Mouse (Mus musculus): ENCODE data around the gene Retreg2. TPM values are rescaled to one million over a fixed set of nuclear protein-coding genes. Genes with fewer than 3 reads are reported as not detected.

Retreg2 gene
- polyA plus RNA-seq, 1 experiment: 10.9 TPM

GRCm38 (mm10) chr1:75182160-75182559 lies 39.6 kb downstream of the Retreg2 start:
- H3K9me3 ChIP-seq (ENCODE audit: control insufficient read depth, low read length): peaks cover 7% of the 10 kb centered on the region
- H3K36me3 ChIP-seq (ENCODE audit: control insufficient read depth): peaks cover 89% of the 10 kb centered on the region
- peaks cover 56% of the 10 kb centered on the region for H3K4me1 ChIP-seq (ENCODE audit: control insufficient read depth)
- H3K4me3 ChIP-seq (replicated peaks): no peak overlapping the region
- TF ChIP-seq TAL1 (IDR thresholded peaks at IDR 0.05; ENCODE audit: low read length) (no peak), GATA1 (IDR thresholded peaks at IDR 0.05; ENCODE audit: low read length) (no peak)
- H3K27me3 ChIP-seq (ENCODE audit: control insufficient read depth): no peaks in the 10 kb centered on the region; the same call in 1 of the 2 replicates

DNA sequence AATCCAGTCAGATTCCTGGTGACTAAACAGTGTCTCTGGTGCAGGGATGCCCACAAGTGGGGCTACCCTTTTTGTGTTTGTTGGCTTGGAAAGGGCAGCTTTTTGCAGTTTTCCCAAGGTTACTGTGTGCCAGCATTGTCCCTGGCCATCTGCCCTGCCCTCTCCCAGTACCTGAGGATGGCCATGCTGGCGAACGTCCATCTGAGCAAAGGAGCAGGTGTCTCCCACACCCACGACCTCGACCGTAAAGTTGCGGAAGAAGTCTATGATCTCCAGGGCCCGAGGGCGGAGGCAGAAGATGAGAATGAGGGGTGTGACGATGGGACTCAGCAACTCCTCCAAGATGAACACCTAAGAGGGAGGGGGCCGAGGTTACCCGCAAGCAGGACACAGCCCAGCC lies 42.9 kb downstream of the Retreg2 start:
- no peaks in the 10 kb centered on the region; the same call in 1 of the 2 replicates for H3K27me3 ChIP-seq (ENCODE audit: control insufficient read depth)
- H3K4me3 ChIP-seq (replicated peaks): no peak overlapping the region
- H3K9me3 ChIP-seq (ENCODE audit: control insufficient read depth, low read length): peaks cover 7% of the 10 kb centered on the region
- H3K36me3 ChIP-seq (ENCODE audit: control insufficient read depth): peaks cover 99% of the 10 kb centered on the region
- TF ChIP-seq TAL1 (IDR thresholded peaks at IDR 0.05; ENCODE audit: low read length): no peak
- no peak for TF ChIP-seq GATA1 (IDR thresholded peaks at IDR 0.05; ENCODE audit: low read length)
- peaks cover 58% of the 10 kb centered on the region for H3K4me1 ChIP-seq (ENCODE audit: control insufficient read depth)

DNA sequence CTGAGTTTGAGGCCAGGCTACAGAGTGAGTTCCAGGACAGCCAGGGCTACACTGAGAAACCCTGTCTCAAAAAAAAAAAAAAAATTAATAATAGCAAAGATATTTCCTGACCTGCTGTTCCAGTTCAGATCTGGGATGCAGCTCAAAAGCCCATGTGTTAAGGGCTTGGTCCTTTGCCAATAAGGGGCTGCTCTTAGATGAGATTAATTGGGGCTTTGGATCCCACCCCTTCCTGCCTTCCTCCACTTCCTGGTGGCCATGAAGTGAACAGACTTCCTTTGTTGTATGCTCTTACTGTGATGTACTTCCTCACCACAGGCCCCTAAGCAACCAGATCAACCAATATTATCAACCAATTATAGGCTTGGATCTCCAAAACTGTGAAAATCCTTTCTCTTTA lies 44.5 kb downstream of the Retreg2 start:
- H3K4me1 ChIP-seq (ENCODE audit: control insufficient read depth): peaks cover 52% of the 10 kb centered on the region
- H3K36me3 ChIP-seq (ENCODE audit: control insufficient read depth): peaks cover 88% of the 10 kb centered on the region
- TF ChIP-seq GATA1 (IDR thresholded peaks at IDR 0.05; ENCODE audit: low read length): no peak
- no peak for TF ChIP-seq TAL1 (IDR thresholded peaks at IDR 0.05; ENCODE audit: low read length)
- H3K27me3 ChIP-seq (ENCODE audit: control insufficient read depth): no peaks in the 10 kb centered on the region; the same call in 1 of the 2 replicates
- no peak overlapping the region for H3K4me3 ChIP-seq (replicated peaks)
- H3K9me3 ChIP-seq (ENCODE audit: control insufficient read depth, low read length): peaks cover 7% of the 10 kb centered on the region

DNA sequence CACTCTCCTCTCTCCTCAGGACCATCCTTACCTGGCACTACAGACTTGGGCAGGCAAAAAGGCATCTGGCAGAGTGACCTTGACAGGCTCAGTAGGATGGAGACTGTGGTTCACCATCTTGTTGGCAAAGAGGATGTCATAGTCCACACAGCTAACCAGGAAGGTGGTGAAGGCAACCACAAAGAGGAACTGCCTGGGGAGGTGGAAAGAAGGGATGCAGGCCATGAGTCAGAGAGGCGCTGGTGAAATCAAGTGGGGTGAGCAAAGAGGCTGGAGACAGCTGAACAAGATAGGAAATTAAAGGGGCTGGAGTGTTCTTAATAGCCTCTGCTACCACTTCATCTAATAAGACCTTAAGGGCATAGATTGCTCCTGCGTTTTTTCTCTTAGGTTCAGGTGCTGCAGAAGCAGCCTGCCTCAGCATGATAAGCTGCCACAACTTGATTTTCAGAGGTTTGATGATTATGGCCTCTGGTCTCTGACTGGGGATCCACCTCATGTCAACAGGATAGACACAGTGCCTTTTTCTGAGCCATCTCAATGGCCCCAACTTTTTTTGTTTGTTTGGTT lies 45.4 kb downstream of the Retreg2 start:
- no peak for TF ChIP-seq TAL1 (IDR thresholded peaks at IDR 0.05; ENCODE audit: low read length)
- no peak for TF ChIP-seq GATA1 (IDR thresholded peaks at IDR 0.05; ENCODE audit: low read length)
- Histone ChIP-seq H3K9me3 (ENCODE audit: control insufficient read depth, low read length) (no peaks in the 10 kb centered on the region), H3K4me3 (replicated peaks) (no peak overlapping the region), H3K36me3 (ENCODE audit: control insufficient read depth) (peaks cover 79% of the 10 kb centered on the region), H3K27me3 (ENCODE audit: control insufficient read depth) (no peaks in the 10 kb centered on the region), H3K4me1 (ENCODE audit: control insufficient read depth) (peaks cover 57% of the 10 kb centered on the region)

DNA sequence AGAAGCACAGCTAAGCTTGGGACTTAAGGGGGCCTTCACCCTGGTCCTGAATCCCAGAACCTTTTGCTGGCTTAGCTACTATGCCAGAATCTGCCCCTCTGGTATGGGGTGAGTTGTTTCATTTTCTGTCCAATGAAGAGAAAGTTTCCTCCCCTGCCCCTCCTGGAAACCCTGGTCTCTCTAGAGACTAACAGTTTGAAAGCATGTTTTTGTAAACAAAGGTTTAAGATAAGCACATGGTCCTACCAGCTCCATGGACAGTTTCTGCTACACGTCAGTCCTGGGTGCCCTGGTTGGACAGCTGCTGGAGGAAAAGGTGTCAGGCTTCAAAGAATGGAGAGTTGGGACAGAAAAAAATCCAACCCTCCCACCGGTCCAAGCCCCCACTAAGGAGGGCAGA lies 48.0 kb downstream of the Retreg2 start:
- Histone ChIP-seq H3K4me3 (replicated peaks) (peak overlapping the region; percentile 92), H3K4me1 (ENCODE audit: control insufficient read depth) (peaks cover 58% of the 10 kb centered on the region), H3K36me3 (ENCODE audit: control insufficient read depth) (peaks cover 64% of the 10 kb centered on the region), H3K27me3 (ENCODE audit: control insufficient read depth) (no peaks in the 10 kb centered on the region), H3K9me3 (ENCODE audit: control insufficient read depth, low read length) (no peaks in the 10 kb centered on the region)
- TF ChIP-seq GATA1 (IDR thresholded peaks at IDR 0.05; ENCODE audit: low read length) (no peak; the same call in 1 of the 2 replicates), TAL1 (IDR thresholded peaks at IDR 0.05; ENCODE audit: low read length) (no peak)

DNA sequence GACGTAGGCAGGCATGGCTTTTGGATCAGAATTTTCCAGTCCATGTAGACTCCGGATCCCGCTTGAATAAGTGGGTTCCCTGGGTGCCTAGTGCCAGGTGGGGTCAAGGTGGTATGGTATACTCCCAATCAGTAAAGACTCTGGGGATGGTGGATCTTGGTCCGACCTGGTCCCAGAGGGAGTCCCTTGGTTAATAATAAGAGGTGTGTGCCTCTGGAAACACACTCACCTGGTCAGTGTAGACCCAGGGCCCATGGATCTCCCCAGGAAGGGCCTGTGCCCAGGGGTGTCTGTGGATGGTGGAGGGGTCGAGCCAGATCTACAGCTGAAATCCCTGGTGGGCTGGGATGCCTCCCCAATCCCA lies 48.7 kb downstream of the Retreg2 start:
- peaks cover 63% of the 10 kb centered on the region for H3K36me3 ChIP-seq (ENCODE audit: control insufficient read depth)
- H3K4me1 ChIP-seq (ENCODE audit: control insufficient read depth): peaks cover 56% of the 10 kb centered on the region

GRCm38 (mm10) chr1:75191622-75192402 lies 49.2 kb downstream of the Retreg2 start, which contains the start of the genes Ankzf1 and Atg9a:
TSS of gene Ankzf1 (plus strand) at chr1:75192151.
TSS of gene Atg9a (minus strand) at chr1:75192196.
- peaks cover 63% of the 10 kb centered on the region for H3K36me3 ChIP-seq (ENCODE audit: control insufficient read depth)
- TF ChIP-seq GATA1 (IDR thresholded peaks at IDR 0.05; ENCODE audit: low read length): no peak
- TF ChIP-seq TAL1 (IDR thresholded peaks at IDR 0.05; ENCODE audit: low read length): no peak
- peaks cover 54% of the 10 kb centered on the region for H3K4me1 ChIP-seq (ENCODE audit: control insufficient read depth)
- H3K9me3 ChIP-seq (ENCODE audit: control insufficient read depth, low read length): no peaks in the 10 kb centered on the region
- H3K27me3 ChIP-seq (ENCODE audit: control insufficient read depth): no peaks in the 10 kb centered on the region
- H3K4me3 ChIP-seq (replicated peaks): peak within 1 kb of the TSS; percentile 92

More for the DNA sequence above, 48.7 kb downstream of the Retreg2 start:
- TF ChIP-seq GATA1 (IDR thresholded peaks at IDR 0.05; ENCODE audit: low read length): no peak
- TF ChIP-seq TAL1 (IDR thresholded peaks at IDR 0.05; ENCODE audit: low read length): no peak
- Histone ChIP-seq H3K9me3 (ENCODE audit: control insufficient read depth, low read length) (no peaks in the 10 kb centered on the region), H3K4me3 (replicated peaks) (peak overlapping the region; percentile 92), H3K27me3 (ENCODE audit: control insufficient read depth) (no peaks in the 10 kb centered on the region)

- H3K4me1 ChIP-seq (ENCODE audit: control insufficient read depth): peaks cover 54% of the 10 kb centered on the region
- no peaks in the 10 kb centered on the region for H3K27me3 ChIP-seq (ENCODE audit: control insufficient read depth)
- peaks cover 60% of the 10 kb centered on the region for H3K36me3 ChIP-seq (ENCODE audit: control insufficient read depth)
- TF ChIP-seq TAL1 (IDR thresholded peaks at IDR 0.05; ENCODE audit: low read length) (no peak), GATA1 (IDR thresholded peaks at IDR 0.05; ENCODE audit: low read length) (no peak)
- H3K4me3 ChIP-seq (replicated peaks): peak overlapping the region; percentile 92
- no peaks in the 10 kb centered on the region for H3K9me3 ChIP-seq (ENCODE audit: control insufficient read depth, low read length)
These were observed 49.9 kb downstream of the Retreg2 start for GRCm38 (mm10) chr1:75192452-75192851.

Other genes with a start within 250 kb of the Retreg2 start
- gene Cryba2, start 249.6 kb upstream of the Retreg2 start, polyA plus RNA-seq (2012): not detected in 2 replicates
- gene Cfap65, start 207.2 kb upstream of the Retreg2 start, polyA plus RNA-seq (2012): not detected in 2 replicates
- 0.06 and 0.19 TPM in 2 replicates for gene Ihh, start 191.1 kb upstream of the Retreg2 start, polyA plus RNA-seq (2012)
- gene Nhej1, start 17.6 kb upstream of the Retreg2 start, polyA plus RNA-seq (2012): 0.05 and 0.08 TPM in 2 replicates
- gene Slc23a3, start 8.9 kb upstream of the Retreg2 start, polyA plus RNA-seq (2012): 0.05 TPM in 1 of 2 replicates, not detected in the other
- gene Cnppd1, start 67 bp upstream of the Retreg2 start, polyA plus RNA-seq (2012): 8.4 and 9.6 TPM in 2 replicates
- gene Zfand2b, start 25.9 kb downstream of the Retreg2 start, polyA plus RNA-seq (2012): 6.7 and 7.3 TPM in 2 replicates
- 10.0 and 12.6 TPM in 2 replicates for gene Abcb6, start 37.6 kb downstream of the Retreg2 start, polyA plus RNA-seq (2012)
- gene Ankzf1, start 49.4 kb downstream of the Retreg2 start, polyA plus RNA-seq (2012): 0.98 and 1.2 TPM in 2 replicates
- gene Atg9a, start 49.4 kb downstream of the Retreg2 start, polyA plus RNA-seq (2012): 25.7 and 26.4 TPM in 2 replicates
- gene Glb1l, start 68.0 kb downstream of the Retreg2 start, polyA plus RNA-seq (2012): 0.02 and 0.62 TPM in 2 replicates
- gene Stk16, start 68.1 kb downstream of the Retreg2 start, polyA plus RNA-seq (2012): 13.2 and 18.8 TPM in 2 replicates
- 5.9 and 9.5 TPM in 2 replicates for gene Tuba4a, start 77.1 kb downstream of the Retreg2 start, polyA plus RNA-seq (2012)
- gene A630095N17Rik, start 89.3 kb downstream of the Retreg2 start, polyA plus RNA-seq (2012): not detected in 2 replicates
- 24.2 and 27.6 TPM in 2 replicates for gene Dnajb2, start 93.6 kb downstream of the Retreg2 start, polyA plus RNA-seq (2012)
- not detected in 2 replicates for gene Ptprn, start 121.7 kb downstream of the Retreg2 start, polyA plus RNA-seq (2012)
- not detected in 2 replicates for gene Resp18, start 135.6 kb downstream of the Retreg2 start, polyA plus RNA-seq (2012)
- 3.7 and 4.8 TPM in 2 replicates for gene Dnpep, start 175.2 kb downstream of the Retreg2 start, polyA plus RNA-seq (2012)
- gene Des, start 217.6 kb downstream of the Retreg2 start, polyA plus RNA-seq (2012): 0.03 and 0.12 TPM in 2 replicates
- gene Speg, start 232.5 kb downstream of the Retreg2 start, polyA plus RNA-seq (2012): 0.10 and 0.18 TPM in 2 replicates